In the genomic region with DNA sequence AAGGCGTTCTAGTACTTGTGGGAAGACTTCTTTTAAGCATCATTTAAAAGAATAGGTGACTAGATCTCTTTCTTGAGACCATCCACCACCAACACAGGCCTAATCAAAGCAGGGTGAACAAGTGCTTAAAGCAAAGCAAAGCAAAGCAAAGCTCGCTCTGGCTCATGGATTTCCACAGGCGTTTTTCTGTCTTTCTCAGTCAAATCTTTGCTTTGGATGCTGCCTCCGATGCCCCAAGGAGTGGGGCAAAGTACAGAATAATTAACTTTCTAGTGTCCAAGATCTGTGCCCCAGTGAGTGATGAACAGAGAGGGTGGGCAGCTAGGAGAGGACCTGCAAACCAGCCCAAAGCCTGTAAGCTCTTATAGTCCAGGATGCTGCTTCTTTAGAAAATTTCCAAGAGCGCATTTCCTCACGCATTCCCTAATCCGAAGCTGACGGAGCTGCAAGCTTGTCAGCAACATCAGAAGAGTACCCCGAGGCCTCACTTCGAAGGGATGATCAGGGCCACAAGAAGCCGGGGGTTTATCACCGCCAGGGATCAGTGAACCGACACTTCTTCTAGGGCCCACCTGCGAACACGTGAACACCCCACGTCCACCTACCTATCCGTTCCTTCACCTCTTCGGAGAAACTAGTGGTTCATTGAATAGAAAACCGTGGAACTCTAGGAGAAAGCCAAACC, we compare ENCODE assay signal across 9 mouse cellular contexts. TPM values are rescaled to one million over a fixed set of nuclear protein-coding genes. Genes with fewer than 3 reads are reported as not detected.
DNase-seq lines count a peak whose midpoint lies in the region; ATAC-seq and TF ChIP-seq lines count a peak whose summit lies in the region.
"Had no signal": no experiment of that assay in that cellular context is flagged by ENCODE, and none has a peak within 500 bp of the region (broad histone marks: within the 10 kb centered on the region; RNA-seq: fewer than 3 reads in every experiment).

No protein-coding gene starts in this region.

- no peak overlapping the region for H3K9ac ChIP-seq in kidney, postnatal 0 days (ENCODE audit: low read depth, low read length)
- no peak overlapping the region for H3K9ac ChIP-seq in embryonic facial prominence, embryonic 15.5 days
- no peak overlapping the region for H3K9ac ChIP-seq in liver, embryonic 13.5 days

- H3K27ac ChIP-seq in kidney, postnatal 0 days = no peak overlapping the region
- H3K27ac ChIP-seq in embryonic facial prominence, embryonic 15.5 days (replicated peaks) = no peak overlapping the region
- no peak overlapping the region for H3K27ac ChIP-seq in liver, embryonic 13.5 days

- H3K4me2 ChIP-seq in kidney, postnatal 0 days (ENCODE audit: low read length) = peak overlapping the region; percentile 91; the same call in 1 of the 2 replicates
- peak overlapping the region; percentile 76 for H3K4me2 ChIP-seq in embryonic facial prominence, embryonic 15.5 days (replicated peaks)
- peak overlapping the region; percentile 76; the same call in 1 of the 2 replicates for H3K4me2 ChIP-seq in liver, embryonic 13.5 days

- H3K4me3 ChIP-seq in kidney, postnatal 0 days (replicated peaks; ENCODE audit: low read depth, low read length) = no peak overlapping the region
- H3K4me3 ChIP-seq in embryonic facial prominence, embryonic 15.5 days (replicated peaks) = peak overlapping the region; percentile 55
- H3K4me3 ChIP-seq in liver, embryonic 13.5 days (replicated peaks) = peak overlapping the region; percentile 67; the same call in 1 of the 2 replicates

- no peaks in the 10 kb centered on the region for H3K9me3 ChIP-seq in kidney, postnatal 0 days (replicated peaks; ENCODE audit: low read length)
- H3K9me3 ChIP-seq in embryonic facial prominence, embryonic 15.5 days (replicated peaks) = no peaks in the 10 kb centered on the region
- no peaks in the 10 kb centered on the region for H3K9me3 ChIP-seq in liver, embryonic 13.5 days (replicated peaks)

- no peaks in the 10 kb centered on the region for H3K36me3 ChIP-seq in kidney, postnatal 0 days (ENCODE audit: insufficient read depth, low read length)
- no peaks in the 10 kb centered on the region for H3K36me3 ChIP-seq in embryonic facial prominence, embryonic 15.5 days
- no peaks in the 10 kb centered on the region for H3K36me3 ChIP-seq in liver, embryonic 13.5 days

- H3K4me1 ChIP-seq in kidney, postnatal 0 days (replicated peaks; ENCODE audit: insufficient read depth, low read length) = peaks cover 8% of the 10 kb centered on the region; the same call in 1 of the 2 replicates
- H3K4me1 ChIP-seq in embryonic facial prominence, embryonic 15.5 days = peaks cover 8% of the 10 kb centered on the region; the same call in 1 of the 2 replicates
- H3K4me1 ChIP-seq in liver, embryonic 13.5 days (replicated peaks) = peaks cover 20% of the 10 kb centered on the region

- ATAC-seq in kidney, postnatal 0 days (replicated peaks; ENCODE audit: low FRiP score, low read depth) = no peak
- no peak for ATAC-seq in embryonic facial prominence, embryonic 15.5 days (ENCODE audit: insufficient number of reproducible peaks, low FRiP score, low TSS enrichment, low read depth)
- ATAC-seq in liver, embryonic 13.5 days (ENCODE audit: low read depth) = no peak

- DNase-seq in kidney, postnatal 0 days (ENCODE audit: low spot score) = no peak
- DNase-seq in kidney, adult 9 months = no peak
- DNase-seq in MN1 (ENCODE audit: low spot score) = peak; percentile 45
- DNase-seq in liver, embryonic 13.5 days = no peak
- no peak for DNase-seq in ovary, postnatal 36 days (ENCODE audit: low spot score)
- DNase-seq in thymus, postnatal 14 days = no peak
- DNase-seq in ovary, adult 18-20 months (ENCODE audit: low spot score) = no peak

- H3K27me3 ChIP-seq in kidney, postnatal 0 days (ENCODE audit: insufficient read depth, low read length) = 0 out of 2 replicates have a peak, but pooled peaks cover 6% of the 10 kb centered on the region
- 0 out of 2 replicates have a peak, but pooled peaks cover 10% of the 10 kb centered on the region for H3K27me3 ChIP-seq in embryonic facial prominence, embryonic 15.5 days
- H3K27me3 ChIP-seq in liver, embryonic 13.5 days = peaks cover 33% of the 10 kb centered on the region

- 38% methylated on average over 19 of the region's 19 CpGs for WGBS in kidney, postnatal 0 days
- 22% methylated on average over 19 of the region's 19 CpGs for WGBS in embryonic facial prominence, embryonic 15.5 days
- WGBS in liver, embryonic 13.5 days (ENCODE audit: insufficient replicate concordance) = 31% methylated on average over 19 of the region's 19 CpGs

- TF ChIP-seq CTCF in kidney, postnatal 0 days (IDR thresholded peaks at IDR 0.05; ENCODE audit: low read depth) = no peak

RNA-seq across cellular contexts. Expression of gene Mgarp, which starts 0.9 kb away (rescaled TPM):
- polyA plus RNA-seq in kidney, postnatal 0 days (2015; fragmentation: Nextera tagmentation; extraction: Ambion mirVana) = 0.76 and 0.88 TPM in 2 replicates
- 4.8 and 5.7 TPM in 2 replicates for polyA plus RNA-seq in embryonic facial prominence, embryonic 15.5 days (2015; fragmentation: Nextera tagmentation; extraction: Ambion mirVana)
- polyA plus RNA-seq in liver, embryonic 13.5 days (2015; fragmentation: Nextera tagmentation; extraction: Ambion mirVana) = 1.1 TPM in 2 replicates
- polyA plus RNA-seq: liver, adult 2 months had no signal

RNA-seq across cellular contexts. Expression of gene Ndufc1, which starts 13.2 kb away (rescaled TPM):
- 1,354 and 1,434 TPM in 2 replicates for polyA plus RNA-seq in kidney, postnatal 0 days (2015; fragmentation: Nextera tagmentation; extraction: Ambion mirVana)
- polyA plus RNA-seq in embryonic facial prominence, embryonic 15.5 days (2015; fragmentation: Nextera tagmentation; extraction: Ambion mirVana) = 613 and 635 TPM in 2 replicates
- 563 and 588 TPM in 2 replicates for polyA plus RNA-seq in liver, embryonic 13.5 days (2015; fragmentation: Nextera tagmentation; extraction: Ambion mirVana)

RNA-seq across cellular contexts. Expression of gene Naa15, which starts 19.3 kb away (rescaled TPM):
- polyA plus RNA-seq in kidney, postnatal 0 days (2015; fragmentation: Nextera tagmentation; extraction: Ambion mirVana) = 26.5 and 26.6 TPM in 2 replicates
- 40.6 and 41.4 TPM in 2 replicates for polyA plus RNA-seq in embryonic facial prominence, embryonic 15.5 days (2015; fragmentation: Nextera tagmentation; extraction: Ambion mirVana)
- polyA plus RNA-seq in liver, embryonic 13.5 days (2015; fragmentation: Nextera tagmentation; extraction: Ambion mirVana) = 34.5 and 47.1 TPM in 2 replicates

RNA-seq across cellular contexts. Expression of gene Elf2, which starts 55.1 kb away (rescaled TPM):
- 56.2 and 60.3 TPM in 2 replicates for polyA plus RNA-seq in kidney, postnatal 0 days (2015; fragmentation: Nextera tagmentation; extraction: Ambion mirVana)
- polyA plus RNA-seq in embryonic facial prominence, embryonic 15.5 days (2015; fragmentation: Nextera tagmentation; extraction: Ambion mirVana) = 60.8 and 71.0 TPM in 2 replicates
- 24.0 and 24.4 TPM in 2 replicates for polyA plus RNA-seq in liver, embryonic 13.5 days (2015; fragmentation: Nextera tagmentation; extraction: Ambion mirVana)
